Mouse (Mus musculus) limb, embryonic 14.5 days (tissue): Measurements from ENCODE around the gene Pramel1. TPM values are rescaled to one million over a fixed set of nuclear protein-coding genes. Genes with fewer than 3 reads are reported as not detected.

Experiments used
- ATAC-seq: fragments of 200-750 bp; cut with Nextera tagmentation; 2 replicates; pipeline ENCODE4 v1.8.0; 2017; ENCODE audit warnings: low read depth, moderate number of reproducible peaks, moderate TSS enrichment; ENCODE audit not compliant: low FRiP score
- DNase-seq: peaks from one replicate; pipeline ENCODE4 v3.0.0-alpha.2; 2015; ENCODE audit warnings: low spot score
- H3K27ac ChIP-seq: fragments of 300-500 bp; sonication (generic); replicated peaks from 2 replicates; pipeline ENCODE4 v1.5.1; 2014; ENCODE audit warnings: low read depth, mild to moderate bottlenecking, low read length, moderate library complexity, mixed read lengths
- H3K27me3 ChIP-seq: fragments of 300-500 bp; sonication (generic); 2 replicates; pipeline ENCODE4 v1.6.1; 2014; ENCODE audit warnings: low read length, mixed read lengths; ENCODE audit not compliant: control insufficient read depth, insufficient read depth
- H3K36me3 ChIP-seq: fragments of 300-500 bp; sonication (generic); 2 replicates; pipeline ENCODE4 v1.6.1; 2014; ENCODE audit warnings: mild to moderate bottlenecking, low read length, moderate library complexity, mixed read lengths; ENCODE audit not compliant: control insufficient read depth, insufficient read depth
- H3K4me1 ChIP-seq: fragments of 300-500 bp; sonication (generic); 2 replicates; pipeline ENCODE4 v1.6.1; 2014; ENCODE audit warnings: antibody characterized with exemption, low read length, mixed read lengths; ENCODE audit not compliant: control insufficient read depth, insufficient read depth
- H3K4me2 ChIP-seq: fragments of 300-500 bp; sonication (generic); replicated peaks from 2 replicates; pipeline ENCODE4 v1.6.1; 2014; ENCODE audit warnings: low read depth, mild to moderate bottlenecking, low read length, moderate library complexity; ENCODE audit not compliant: severe bottlenecking
- H3K4me3 ChIP-seq: fragments of 300-500 bp; sonication (generic); replicated peaks from 2 replicates; pipeline ENCODE4 v1.5.1; 2014; ENCODE audit warnings: low read length
- H3K9ac ChIP-seq: fragments of 300-500 bp; sonication (generic); 2 replicates; pipeline ENCODE4 v1.6.1; 2014; ENCODE audit warnings: mild to moderate bottlenecking, low read depth, low read length, moderate library complexity; ENCODE audit not compliant: severe bottlenecking
- H3K9me3 ChIP-seq: fragments of 300-500 bp; sonication (generic); 2 replicates; pipeline ENCODE4 v1.6.1; 2016; ENCODE audit warnings: low read length; ENCODE audit not compliant: control insufficient read depth
- POLR2A ChIP-seq: fragments of 200-500 bp; IDR thresholded peaks from 2 replicates; pipeline ENCODE4 v1.8.0; 2012; ENCODE audit warnings: inconsistent platforms, mild to moderate bottlenecking, moderate library complexity, borderline replicate concordance; ENCODE audit not compliant: insufficient read depth, insufficient read length; ENCODE audit errors: extremely low read depth
- WGBS: fragments of 180-500 bp; shearing (Covaris S2); extraction: QIAGEN DNeasy Blood & Tissue Kit; methylation state at CpG from one replicate; pipeline ENCODE4 v1.1.7; 2014; 5-methylcytosine and 5-hydroxymethylcytosine counted together
- polyA plus RNA-seq, 2 experiments: library from polyadenylated mRNA; depleted of rRNA in 1 of 2; stranded (reverse) in 1 of 2; unstranded in 1 of 2; fragments of >200 nt; fragmentation: Nextera tagmentation in 1 of 2; extraction: Ambion mirVana in 1 of 2; gene quantifications; 2 replicates each; pipeline versions ENCODE4 v1.2.1 to v1.2.3; 2012 to 2014

Gene Pramel1
- polyA plus RNA-seq, 2 experiments = 0.03 TPM; not detected in 1

DNA sequence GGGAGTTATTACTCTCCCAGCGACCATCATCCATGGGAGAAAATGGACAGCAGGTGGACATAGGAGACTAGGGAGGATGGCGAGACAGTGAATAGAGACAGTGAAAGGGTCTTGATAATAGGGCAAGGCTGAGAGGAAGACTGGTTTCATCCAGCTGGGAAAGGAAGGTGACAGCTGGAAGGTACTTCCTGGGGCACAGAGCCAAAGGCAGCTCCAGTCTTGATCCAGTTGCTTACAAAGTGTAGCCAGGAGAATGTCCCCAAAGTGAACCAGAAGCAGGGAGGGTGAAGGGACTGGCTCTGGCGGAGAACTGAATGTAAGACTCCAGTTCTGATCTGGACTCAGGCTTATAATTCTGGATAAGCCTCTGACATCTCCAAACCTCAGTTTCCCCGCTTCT is 41.9 kb upstream of the Pramel1 start:
- H3K9me3 ChIP-seq = no peaks in the 10 kb centered on the region
- H3K36me3 ChIP-seq = no peaks in the 10 kb centered on the region
- H3K4me2 ChIP-seq = no peak overlapping the region
- DNase-seq (no peak), ATAC-seq (no peak)
- 73% methylated on average over 4 of the region's 4 CpGs for WGBS
- peaks cover 35% of the 10 kb centered on the region for H3K27me3 ChIP-seq
- H3K4me1 ChIP-seq = peaks cover 11% of the 10 kb centered on the region
- H3K27ac ChIP-seq = no peak overlapping the region
- no peak overlapping the region for H3K9ac ChIP-seq
- no peak overlapping the region for H3K4me3 ChIP-seq
- TF ChIP-seq POLR2A = no peak

- ATAC-seq = no peak
- 69% methylated on average over 10 of the region's 10 CpGs for WGBS
Observed at GRCm38 (mm10) chr4:143361520-143361919, 32.7 kb upstream of the Pramel1 start.

GRCm38 (mm10) chr4:143366415-143367041 is 27.7 kb upstream of the Pramel1 start:
- Histone ChIP-seq H3K9ac (no peak overlapping the region), H3K9me3 (no peaks in the 10 kb centered on the region), H3K4me3 (no peak overlapping the region), H3K4me1 (no peaks in the 10 kb centered on the region), H3K4me2 (no peak overlapping the region), H3K36me3 (no peaks in the 10 kb centered on the region), H3K27me3 (no peaks in the 10 kb centered on the region), H3K27ac (no peak overlapping the region)
- ATAC-seq = no peak
- TF ChIP-seq POLR2A = no peak
- DNase-seq = no peak
- 62% methylated on average over 15 of the region's 15 CpGs for WGBS

More at GRCm38 (mm10) chr4:143361520-143361919, 32.7 kb upstream of the Pramel1 start:
- H3K9me3 ChIP-seq = no peaks in the 10 kb centered on the region
- H3K9ac ChIP-seq = no peak overlapping the region
- no peak overlapping the region for H3K4me2 ChIP-seq
- no peak overlapping the region for H3K27ac ChIP-seq
- no peak for TF ChIP-seq POLR2A
- no peak for DNase-seq
- no peaks in the 10 kb centered on the region for H3K4me1 ChIP-seq
- H3K27me3 ChIP-seq = no peaks in the 10 kb centered on the region
- no peak overlapping the region for H3K4me3 ChIP-seq
- H3K36me3 ChIP-seq = no peaks in the 10 kb centered on the region

DNA sequence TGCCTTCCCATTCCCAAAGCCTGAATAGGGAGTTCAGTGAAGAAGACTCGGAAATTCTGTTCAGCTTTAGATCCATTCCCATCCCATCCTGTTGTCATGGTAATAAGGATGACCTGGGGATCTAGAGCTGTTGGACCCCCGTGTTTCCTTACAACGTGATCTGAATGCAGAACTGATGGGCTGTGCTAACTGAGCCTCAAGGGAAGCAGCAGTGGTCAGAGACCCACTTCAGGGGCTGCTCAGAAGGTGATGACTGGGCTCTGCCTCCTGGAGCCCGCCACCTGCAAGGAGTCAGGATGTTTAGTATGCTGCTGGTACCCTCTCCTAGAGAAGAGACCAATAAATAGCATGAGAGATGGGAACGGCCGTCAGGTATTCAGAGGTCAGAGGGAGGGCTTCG is 14.7 kb upstream of the Pramel1 start:
- no peak for TF ChIP-seq POLR2A
- no peaks in the 10 kb centered on the region for H3K9me3 ChIP-seq
- ATAC-seq (no peak), DNase-seq (no peak)
- no peak overlapping the region for H3K4me2 ChIP-seq
- H3K4me3 ChIP-seq = no peak overlapping the region
- no peaks in the 10 kb centered on the region for H3K36me3 ChIP-seq
- WGBS = 42% methylated on average over 7 of the region's 7 CpGs
- H3K27me3 ChIP-seq = no peaks in the 10 kb centered on the region
- H3K4me1 ChIP-seq = no peaks in the 10 kb centered on the region
- no peak overlapping the region for H3K27ac ChIP-seq
- no peak overlapping the region for H3K9ac ChIP-seq

DNA sequence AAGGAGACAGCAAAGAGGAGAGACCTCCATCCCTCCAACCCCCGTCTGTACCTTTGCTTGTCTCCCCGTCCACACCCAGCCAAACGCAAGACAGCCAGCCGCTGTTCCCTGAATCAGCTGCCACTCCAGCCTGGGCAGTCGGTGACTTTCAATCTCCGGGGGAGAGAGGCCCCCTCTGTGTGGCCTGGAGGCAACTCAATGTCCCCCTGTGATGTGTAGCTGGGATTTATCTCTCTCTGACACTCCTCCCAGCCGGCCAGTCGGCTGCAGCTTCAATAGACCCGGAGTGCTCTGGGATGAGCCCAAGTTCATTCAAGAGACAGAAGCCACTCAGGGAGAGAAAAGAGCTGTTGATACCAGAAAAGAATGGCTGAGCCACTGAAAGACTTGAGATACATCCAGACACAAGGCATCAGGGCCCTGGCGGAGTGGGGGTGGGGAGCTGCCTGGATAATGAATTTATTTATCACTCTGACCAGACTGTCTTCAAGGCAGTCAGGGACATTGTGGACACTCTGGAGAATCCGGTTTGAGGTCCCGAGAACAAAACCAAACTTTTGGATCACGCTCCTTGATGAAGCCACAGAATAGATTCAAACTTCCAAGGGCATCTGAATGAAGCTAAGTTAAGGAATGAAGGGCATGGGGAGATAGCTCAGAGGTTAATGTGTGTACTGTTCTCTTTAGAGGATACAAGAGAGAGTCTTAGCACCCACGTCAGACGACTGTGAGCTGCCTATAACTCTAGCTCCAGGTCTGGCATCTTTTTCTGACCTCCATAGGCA is 14.1 kb upstream of the Pramel1 start:
- Histone ChIP-seq H3K36me3 (no peaks in the 10 kb centered on the region), H3K4me1 (no peaks in the 10 kb centered on the region), H3K4me2 (no peak overlapping the region), H3K27me3 (no peaks in the 10 kb centered on the region), H3K9me3 (no peaks in the 10 kb centered on the region), H3K4me3 (no peak overlapping the region), H3K9ac (no peak overlapping the region), H3K27ac (no peak overlapping the region)
- WGBS = 29% methylated on average over 15 of the region's 15 CpGs
- TF ChIP-seq POLR2A = no peak
- no peak for DNase-seq
- no peak for ATAC-seq
